Mouse (Mus musculus) activated CD4-positive, CD25-positive, alpha-beta regulatory T cell, adult 4 months (primary cell): Measurements from ENCODE around the gene Fut11. TPM values are rescaled to one million over a fixed set of nuclear protein-coding genes. Genes with fewer than 3 reads are reported as not detected.

ENCODE experiments used
- ATAC-seq: one replicate; pipeline ENCODE4 v1.8.0; 2017
- polyA plus RNA-seq, 2 experiments: library from polyadenylated mRNA; unstranded; fragments of 100-300 nt; shearing (Covaris generic); gene quantifications; one replicate each; pipeline ENCODE4 v1.2.1; 2017

Fut11 gene
- 1 to 10 TPM; 5.6 to 6.6 TPM for polyA plus RNA-seq

DNA sequence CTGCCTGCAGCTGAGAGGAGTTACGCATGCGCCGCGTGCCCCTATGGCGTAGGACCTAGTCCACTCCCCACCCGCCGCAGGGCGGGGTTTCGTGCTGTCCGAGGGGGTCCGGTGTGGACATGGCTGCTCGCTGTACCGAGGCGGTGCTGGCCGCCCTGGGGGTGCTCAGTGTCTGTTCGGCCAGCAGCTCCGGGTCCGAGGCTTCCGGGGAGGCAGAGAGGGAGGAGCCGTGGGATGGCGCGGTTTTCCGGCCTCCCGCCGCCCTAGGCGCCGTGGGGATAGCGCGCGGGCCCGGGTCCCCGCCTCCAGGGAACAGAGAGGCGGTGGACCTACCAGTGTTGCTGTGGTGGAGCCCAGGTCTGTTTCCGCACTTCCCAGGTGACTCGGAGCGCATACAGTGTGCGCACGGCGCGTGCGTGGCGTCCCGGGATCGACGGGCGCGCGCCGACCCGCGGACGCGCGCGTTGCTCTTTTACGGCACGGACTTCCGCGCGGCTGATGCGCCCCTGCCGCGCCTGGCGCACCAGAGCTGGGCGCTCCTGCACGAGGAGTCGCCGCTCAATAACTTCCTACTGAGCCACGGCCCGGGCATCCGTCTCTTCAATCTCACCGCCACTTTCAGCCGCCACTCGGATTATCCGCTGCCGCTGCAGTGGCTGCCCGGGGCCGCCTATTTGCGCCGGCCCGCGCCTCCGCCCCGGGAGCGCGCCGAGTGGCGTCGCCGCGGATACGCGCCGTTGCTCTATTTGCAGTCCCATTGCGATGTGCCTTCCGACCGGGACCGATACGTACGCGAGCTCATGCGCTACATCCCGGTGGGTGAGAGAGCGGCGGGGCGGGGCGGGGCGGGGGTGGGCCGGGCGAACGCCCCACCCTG, at the start of gene Fut11:
Fut11 (plus strand) TSS at position 85 of the 877 bp plus-strand sequence.
- peak; percentile 83 for ATAC-seq

DNA sequence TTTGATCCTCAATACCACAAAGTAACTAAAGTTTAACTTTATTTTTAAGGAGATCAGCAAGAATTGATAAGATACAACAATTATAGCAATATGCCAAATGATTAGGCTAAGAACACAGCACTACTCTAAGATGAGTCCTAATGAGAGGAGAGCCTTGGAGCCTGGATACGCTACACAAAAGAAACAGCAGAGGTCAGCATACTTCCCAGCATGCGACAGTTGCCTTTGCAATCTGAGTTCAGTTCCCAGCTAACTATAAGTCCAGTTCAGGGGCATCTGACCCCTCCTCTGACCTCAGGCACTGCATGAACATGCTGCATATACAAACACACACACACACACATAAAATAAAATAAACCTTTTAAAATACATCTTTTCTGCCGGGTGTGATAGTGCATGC, 49.2 kb upstream of the Fut11 start:
- no peak for ATAC-seq

DNA sequence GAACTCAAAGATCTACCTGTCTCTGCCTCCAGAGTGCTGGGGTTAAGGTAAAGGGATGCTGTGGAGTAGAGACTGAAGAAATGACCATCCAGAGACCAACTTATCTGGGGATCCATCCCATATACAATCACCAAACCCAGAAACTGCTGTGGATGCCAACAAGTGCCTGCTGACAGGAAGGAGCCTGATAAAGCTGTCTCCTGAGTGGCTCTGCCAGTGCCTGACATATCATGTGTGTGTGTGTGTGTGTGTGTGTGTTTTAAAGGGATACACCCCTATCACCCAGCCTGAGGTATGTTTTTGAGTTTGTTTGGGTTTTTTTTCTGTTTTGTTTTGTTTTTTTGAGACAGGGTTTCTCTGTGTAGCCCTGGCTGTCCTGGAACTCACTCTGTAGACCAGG, 48.4 kb upstream of the Fut11 start:
- ATAC-seq, result no peak

DNA sequence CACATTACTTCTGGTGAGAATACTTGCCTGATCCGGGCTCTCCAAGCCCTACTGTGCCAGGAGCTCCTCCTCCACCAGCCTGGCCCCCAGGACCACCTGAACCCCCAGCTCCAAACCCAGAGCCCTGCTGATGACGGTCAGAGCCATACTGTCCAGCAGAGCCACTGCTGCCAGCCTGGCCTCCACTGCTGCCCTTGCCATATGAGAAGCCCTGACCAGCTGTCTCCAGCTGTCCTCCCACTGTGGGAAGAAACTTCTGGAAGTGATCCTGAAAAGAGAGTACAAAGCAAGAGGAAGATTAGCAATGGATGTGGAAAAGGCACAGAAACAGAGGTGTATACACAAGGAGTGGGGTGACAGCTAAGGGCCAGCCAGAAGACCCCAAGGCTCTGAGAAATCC, 43.8 kb upstream of the Fut11 start:
- no peak for ATAC-seq

DNA sequence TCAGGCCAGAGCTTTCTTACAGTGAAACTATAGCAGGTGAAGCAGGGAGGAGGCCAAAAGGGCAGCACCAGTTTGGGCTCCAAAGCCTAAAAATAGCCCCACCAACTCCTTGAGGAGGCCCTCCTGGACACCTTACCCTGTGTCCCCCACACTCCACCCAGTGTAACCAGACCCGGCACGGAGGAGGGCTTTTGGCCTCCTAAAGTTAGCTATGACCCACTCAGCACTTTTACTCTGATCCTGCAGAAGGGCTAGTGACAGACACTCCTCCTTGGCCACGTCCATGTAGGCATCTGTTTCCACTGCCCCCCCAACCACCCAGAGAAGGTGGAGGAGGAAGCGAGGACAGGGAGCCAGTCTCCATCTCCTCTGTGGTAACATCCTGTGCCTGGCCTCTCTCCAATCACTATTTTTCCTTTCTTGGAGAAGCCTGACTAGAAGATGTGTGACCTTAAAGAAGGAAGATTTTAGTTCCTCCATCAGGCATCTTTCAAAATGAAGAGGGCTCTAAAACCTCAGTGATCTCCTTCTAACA, 43.0 kb upstream of the Fut11 start:
- no peak for ATAC-seq

DNA sequence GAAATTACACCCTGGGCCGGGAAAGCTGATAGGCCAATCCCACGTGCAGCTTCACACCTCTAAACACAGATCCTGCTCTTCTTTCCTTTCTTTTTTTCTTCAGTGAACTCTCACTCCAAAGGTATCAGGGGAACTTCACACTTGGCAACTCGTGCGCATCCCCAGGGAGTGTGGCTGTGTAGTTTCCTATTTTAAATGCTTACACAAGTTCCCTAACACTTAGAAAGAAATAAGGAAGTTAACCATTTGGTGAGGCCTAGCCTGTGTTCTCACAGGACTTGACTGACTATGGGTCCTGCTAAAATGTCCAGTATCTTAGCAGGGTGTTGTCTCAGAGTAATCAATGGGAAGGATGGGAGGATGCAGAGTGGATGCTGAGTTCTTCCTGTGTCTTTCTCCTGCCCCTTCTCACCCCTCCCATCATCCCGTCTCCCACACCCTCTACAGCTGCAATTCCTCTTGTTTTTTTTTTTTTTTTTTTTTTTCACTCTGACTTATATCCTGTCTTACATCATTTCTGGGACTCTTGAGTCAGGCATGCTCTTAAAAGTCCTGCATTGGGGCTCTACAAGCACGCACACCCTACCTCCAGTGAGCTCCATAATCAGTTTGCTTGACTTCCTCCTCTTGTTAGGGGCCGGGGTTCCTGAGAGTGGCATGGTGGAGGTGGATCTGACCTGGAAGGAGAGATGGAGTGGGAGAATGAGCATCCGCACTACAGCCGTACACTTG, 39.9 kb upstream of the Fut11 start:
- no peak for ATAC-seq

DNA sequence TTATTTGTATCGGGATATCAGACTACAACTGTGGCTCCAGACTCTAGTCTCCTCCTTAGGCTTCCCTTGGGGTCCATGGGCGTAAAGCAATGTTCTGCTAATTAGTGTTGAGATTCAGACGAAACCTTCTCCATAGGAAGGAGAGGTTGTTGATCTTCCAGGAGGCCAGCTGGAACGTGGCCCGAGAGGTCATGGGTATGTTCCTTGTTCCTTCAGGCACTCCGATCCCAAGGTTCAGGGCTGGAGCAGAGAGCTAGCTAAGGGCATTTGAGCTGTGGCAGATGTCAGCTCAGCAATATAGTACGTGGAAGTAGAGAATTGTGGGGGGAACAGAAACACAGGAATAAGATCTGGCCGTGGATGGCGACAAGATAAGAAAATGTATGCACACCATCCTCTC, 39.0 kb upstream of the Fut11 start:
- no peak for ATAC-seq

DNA sequence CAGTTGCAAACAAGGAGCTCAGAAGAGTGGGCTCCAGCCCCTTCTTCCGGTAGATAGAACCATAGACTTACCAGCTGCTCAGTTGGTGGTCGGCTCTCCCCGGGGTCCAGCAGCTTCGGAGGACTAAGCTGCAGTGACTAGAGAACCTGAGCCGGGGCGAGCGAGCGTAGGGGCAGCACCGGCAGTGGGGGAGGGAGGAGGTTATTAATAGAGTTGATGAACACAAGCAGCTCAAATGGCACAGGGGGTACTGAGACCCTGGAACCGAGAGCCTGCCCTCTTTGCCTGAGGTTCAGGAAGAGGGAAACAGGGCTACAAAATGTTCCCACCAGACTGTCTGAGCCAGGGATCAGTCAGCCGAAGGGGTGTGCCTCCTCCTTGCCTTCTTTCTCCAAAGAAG, 38.4 kb upstream of the Fut11 start, which contains the start of gene Myoz1:
Myoz1 (minus strand) TSS at position 180 of the 400 bp plus-strand sequence.
- no peak for ATAC-seq

DNA sequence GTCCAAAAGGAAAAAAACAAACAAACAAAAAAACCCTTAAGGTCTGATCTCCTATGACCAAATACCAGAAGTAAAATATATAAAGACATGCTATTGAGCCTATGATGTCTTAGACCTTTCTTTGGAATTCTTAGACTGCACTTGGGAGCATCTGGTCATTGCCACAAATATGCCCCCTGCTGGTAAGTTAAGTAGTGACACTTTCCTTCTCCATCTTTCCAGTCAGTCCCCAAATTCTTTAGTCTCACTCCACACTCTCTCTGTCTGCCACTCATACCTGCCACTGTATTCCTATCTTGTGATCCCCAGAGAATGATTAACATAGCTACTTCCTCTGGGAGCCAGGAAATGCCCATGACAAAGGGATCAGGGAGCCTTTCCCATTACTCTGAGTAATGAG, 36.4 kb upstream of the Fut11 start:
- no peak for ATAC-seq

DNA sequence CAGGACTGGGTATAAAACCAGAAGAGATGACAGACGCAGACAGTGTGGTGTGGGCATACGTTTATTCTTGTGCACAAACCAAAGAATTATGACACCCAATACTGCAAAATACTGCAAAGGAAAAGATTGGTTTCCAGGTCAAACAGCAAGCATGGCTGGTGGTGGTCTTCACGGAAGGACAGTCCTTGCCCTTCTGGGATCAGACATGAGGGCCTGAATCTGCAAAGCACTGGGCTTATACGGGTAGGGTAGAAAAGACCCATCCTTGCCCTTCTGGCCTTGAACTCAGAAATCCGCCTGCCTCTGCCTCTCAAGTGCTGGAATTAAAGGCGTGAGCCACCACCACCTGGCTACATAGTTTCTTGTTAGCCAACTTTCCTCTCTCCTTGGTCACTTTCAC, 35.9 kb upstream of the Fut11 start:
- no peak for ATAC-seq

DNA sequence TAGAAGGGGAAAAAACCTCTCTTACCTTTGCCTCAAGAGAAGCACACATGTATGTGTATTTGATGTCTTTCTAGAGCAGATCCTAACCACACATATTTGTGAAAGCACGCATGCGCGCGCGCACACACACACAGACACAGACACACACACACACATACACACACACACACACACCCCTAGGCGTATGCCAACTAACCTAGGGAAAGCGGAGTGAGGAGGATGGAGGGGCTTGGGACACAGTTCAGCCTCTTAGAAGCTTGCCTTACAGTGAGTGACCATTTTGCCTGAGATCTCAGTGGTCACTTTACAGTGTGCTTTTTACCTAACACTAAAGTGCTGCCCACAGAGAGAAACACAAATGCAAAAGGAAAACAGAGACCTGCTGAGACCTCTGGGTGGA, 35.1 kb upstream of the Fut11 start:
- no peak for ATAC-seq

DNA sequence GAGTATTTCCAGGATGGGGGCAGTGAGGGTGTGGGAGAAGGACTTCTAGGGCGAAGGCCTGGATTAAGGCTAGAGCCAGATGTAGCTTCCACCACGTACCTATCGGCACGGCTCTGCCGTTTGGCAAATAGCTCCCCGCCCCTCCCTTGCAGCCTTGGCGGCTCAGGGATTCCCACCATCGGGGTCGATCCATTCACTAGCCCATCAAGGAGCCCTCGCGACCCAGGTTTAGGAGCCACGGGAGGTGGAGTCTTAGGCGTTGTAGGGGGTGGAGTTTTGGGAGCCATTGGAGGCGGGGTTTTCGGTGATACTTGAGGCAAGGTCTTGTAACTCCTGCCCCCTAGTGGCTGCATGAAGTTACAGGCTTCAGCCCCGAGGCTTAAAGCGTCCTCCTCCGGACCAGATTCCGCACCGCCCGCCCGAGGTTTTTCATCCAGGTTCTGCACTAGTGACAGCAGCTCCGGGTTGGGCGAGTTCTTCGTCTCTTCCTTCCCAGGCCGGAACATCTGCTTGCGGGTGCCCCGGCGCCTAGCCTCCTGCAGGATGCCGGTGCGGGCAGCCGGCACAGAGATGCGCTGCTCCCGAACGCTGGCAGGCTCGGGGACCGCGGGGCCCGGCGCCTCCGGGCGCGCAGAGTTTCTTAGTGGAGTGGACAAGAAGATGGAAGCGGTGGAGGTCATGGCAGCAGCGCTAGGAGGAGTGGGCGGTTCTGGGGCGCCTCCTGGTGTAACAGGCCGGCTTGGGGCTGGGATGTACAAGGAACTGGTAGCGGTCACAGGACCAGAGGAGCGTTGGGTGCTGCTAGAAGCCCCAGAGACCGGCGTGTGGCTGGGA, 33.7 kb upstream of the Fut11 start:
- ATAC-seq, result peak; percentile 93

DNA sequence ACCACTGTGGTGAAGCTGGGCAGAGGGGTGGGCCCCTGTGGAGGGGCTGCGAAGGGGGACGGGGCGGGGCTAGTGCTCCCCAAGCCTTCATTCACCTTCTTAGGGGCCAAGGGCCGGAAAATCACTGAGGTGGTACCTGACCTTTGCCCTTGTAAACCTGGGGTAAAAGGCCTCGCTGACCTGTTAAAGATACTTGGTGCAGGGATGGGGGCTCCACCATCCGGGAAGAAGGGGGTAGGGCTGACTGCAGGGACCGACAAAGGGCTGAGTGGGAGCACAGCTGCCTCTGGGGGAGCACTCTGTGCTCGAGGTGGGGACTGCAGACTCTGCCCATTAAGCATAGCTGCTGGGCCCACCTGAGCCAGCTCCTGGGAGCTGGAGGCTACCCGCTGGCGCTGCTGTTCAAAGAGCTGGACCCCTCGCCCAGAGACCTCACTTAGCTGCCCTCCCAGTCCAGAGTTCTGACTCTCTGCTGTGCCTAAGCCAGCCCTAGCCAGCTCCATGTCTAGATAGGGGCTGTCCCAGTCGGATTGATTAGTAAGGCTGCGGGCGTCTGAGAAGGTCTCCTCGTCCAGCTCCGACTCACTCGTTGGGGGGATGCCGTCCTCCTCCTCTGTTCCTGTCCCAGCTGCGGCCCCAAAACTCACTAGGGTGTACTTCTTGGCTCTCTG, 33.0 kb upstream of the Fut11 start:
- ATAC-seq, result no peak

DNA sequence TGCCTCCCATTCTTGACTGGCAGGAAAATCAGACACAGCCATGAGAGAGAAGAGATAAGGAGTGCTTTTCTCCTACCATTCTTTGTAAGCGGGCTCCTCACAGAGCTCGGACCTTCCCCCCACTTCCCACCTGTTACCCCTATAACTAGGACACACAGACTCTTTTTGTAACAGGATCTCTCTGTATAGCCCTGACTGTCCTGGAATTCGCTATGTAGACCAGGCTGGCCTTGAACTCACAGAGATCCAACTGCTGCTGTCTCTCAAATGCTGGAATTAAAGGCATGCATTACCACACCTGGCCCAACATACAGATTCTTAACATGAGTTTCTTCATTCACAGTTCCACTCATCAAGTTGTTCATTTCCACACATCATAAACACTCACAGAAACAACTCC, 32.0 kb upstream of the Fut11 start:
- ATAC-seq, result no peak

DNA sequence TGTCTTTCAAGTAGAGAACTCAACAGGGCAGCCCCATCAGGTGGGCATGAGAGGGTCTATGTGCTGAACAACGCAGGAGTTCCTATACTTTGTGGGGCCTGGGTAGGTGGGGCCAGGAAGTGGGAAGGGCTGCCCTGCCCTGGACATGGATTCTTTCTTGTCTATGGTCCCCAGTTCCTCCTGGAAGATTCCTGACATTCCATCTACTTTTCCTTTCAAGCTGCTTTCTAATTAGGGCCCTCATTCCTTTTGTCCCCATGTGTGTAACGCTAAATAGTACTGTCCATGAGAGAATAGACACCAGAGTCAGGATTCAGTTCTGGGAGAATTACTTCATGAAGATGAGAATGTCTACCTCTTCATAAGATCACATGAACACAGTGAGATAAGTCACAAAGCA, 31.2 kb upstream of the Fut11 start:
- no peak for ATAC-seq

DNA sequence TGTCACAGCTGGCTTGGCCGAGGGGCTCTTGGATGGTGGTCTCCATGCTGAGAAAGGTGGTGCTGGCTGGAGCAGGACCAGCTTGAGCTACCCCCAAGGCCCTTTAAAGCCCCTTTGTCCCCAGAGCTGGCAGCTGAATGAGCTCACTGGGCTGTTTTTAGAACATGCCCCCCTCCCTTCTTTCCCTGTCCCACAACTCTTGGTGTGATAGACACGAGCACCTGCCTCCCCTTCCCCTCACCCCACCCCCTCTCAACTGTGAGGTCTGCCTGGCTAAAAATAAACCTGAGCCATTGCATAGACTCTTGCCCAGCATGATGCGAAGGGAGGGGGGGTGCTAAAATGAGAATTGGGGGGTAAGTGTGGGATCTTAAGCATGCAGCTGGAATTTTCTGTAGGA, 30.3 kb upstream of the Fut11 start:
- ATAC-seq, result no peak

DNA sequence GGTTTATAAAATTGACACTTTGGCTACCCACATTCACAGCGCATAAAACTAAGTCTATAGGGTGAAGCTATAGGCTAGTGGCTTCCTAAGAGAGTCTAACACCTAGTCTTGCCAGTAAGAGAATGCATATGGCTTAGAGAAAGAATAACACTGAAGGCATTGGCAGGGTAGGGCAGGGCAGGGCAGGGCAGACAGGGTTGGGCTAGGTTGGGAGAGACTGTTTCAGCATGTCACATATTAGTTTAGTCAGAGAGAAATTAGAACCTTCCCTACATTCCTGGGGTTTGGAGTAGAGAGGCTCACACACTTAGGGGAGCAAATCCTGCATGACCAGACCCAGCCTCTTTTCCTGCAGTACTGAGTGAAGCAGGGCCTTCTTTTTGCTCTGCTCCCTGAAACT, 27.3 kb upstream of the Fut11 start:
- ATAC-seq, result no peak

DNA sequence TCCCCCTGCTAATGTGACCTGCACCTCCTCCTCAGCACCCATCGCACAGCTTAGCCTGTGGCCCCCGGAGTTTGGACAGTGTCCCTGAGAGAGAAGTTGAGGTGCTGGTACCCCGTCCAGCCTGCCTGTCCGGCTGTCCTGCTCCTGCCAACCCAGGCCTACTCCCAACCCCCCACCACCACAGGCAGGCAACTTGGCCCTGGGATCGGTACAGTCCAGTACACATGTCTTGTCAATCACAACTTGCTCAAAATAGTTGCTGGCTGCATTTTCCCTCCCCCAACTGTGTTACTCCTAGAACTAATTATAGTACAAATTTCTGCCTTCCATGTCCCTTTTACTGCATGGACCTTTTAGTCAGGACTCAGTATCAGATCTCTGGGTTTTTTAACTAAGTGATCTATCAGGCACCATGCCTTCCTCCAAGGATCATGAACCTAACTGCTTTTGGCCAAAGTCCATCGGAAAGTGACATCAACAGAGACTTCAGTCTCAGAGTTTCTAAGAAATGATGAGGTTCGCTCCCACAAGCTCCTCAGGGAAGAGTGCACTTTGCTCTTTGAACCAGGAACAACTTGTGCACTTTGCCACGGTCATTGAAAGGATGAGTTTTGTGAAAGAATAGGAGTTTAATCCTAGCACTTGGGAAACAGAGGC, 26.5 kb upstream of the Fut11 start, which contains the start of gene Synpo2l:
Synpo2l (minus strand) TSS at position 201 of the 657 bp plus-strand sequence.
- no peak for ATAC-seq

DNA sequence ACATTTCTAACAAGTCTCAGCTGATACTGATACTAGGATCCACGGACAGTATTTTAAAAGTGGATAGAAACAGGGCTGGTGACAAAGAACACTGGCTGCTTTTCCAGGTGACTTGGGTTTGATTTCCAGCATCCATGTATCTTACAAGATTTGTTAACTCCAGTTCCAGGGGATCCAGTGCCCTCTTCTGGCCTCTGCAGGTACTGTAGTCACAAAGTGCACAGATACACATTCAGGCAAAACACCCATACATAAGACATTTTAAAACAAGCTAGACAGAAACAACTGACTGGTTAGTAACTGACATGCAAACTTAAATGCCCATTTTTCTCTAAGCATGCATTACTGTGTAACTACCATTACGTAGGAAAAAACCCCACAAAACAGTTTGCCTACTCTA, 21.8 kb upstream of the Fut11 start:
- ATAC-seq, result no peak

DNA sequence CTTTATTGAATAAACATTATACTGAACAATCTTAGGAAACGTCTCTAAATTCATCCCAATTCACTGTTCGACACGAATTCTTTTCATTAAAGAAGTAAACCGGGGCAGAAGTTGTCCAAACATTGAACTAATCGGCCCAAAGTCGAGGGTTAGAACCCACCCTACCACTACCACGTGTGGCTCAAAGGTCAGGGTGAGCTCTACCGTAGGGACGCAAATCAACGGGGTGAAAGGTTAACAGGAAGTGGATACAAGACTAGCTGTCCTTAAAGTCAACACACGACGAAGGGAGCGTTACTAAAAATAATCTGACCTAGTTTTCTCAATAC, 21.1 kb upstream of the Fut11 start:
- peak; percentile 29 for ATAC-seq

DNA sequence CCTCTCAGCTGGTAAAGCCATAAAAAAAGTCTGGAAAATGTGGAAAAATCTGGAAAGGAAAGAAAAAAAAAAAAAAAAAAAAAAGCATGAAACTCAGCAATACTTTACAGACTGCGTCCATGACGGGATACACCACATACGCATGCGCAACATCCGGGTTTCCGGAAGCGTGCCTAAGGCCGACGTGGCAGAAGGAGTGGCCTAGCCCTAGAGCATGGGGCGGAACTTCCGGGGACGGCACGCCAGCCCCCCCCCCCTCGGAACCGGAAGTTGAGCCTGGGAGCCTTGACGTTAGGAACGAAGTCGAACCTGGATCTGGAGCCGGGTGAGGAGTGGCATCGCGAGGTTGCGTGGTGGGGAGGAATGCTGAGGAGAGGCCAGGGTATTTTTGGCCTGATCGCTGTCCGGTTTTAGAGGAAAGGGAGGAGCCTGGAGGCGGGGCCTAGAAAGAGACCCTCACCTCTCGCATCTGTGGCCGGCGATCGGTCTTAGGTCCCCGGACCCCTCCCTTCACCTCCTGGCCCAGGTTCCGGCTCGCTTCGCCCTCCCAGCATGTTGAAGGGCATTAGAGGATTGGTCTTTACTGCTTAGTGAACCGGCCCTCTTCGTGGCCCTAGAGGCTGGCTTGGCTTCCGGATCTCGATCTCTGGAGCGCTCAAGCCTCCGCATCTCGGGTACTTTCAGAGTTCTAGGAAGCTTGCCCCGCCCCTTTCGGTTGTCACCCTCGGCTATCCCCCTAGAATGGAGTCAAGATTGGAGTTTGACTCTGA, 20.5 kb upstream of the Fut11 start, which contains the start of gene Sec24c:
Sec24c (plus strand) TSS at position 245 of the 770 bp plus-strand sequence.
- ATAC-seq, result peak; percentile 87
